Mouse (Mus musculus) embryonic facial prominence, embryonic 11.5 days (tissue): ENCODE data around the gene Tbcd. TPM values are rescaled to one million over a fixed set of nuclear protein-coding genes. Genes with fewer than 3 reads are reported as not detected.
"Not testable (repeated sequence)": the region's sequence is repeated elsewhere in the genome, so short reads cannot be mapped to it uniquely, and the experiment has no call there.

Experiments
- ATAC-seq: fragments of 200-750 bp; cut with Nextera tagmentation; replicated peaks from 2 replicates; pipeline ENCODE4 v1.8.0; 2017; ENCODE audit warnings: low read depth; ENCODE audit not compliant: insufficient number of reproducible peaks, low FRiP score, low TSS enrichment
- DNase-seq: peaks from one replicate; pipeline ENCODE4 v3.0.0-alpha.2; 2015; ENCODE audit warnings: low spot score
- H3K27ac ChIP-seq: fragments of 300-500 bp; sonication (generic); replicated peaks from 2 replicates; pipeline ENCODE4 v1.5.1; 2014; ENCODE audit warnings: mild to moderate bottlenecking, low read depth, low read length, control low read depth
- H3K27me3 ChIP-seq: fragments of 300-500 bp; sonication (generic); 2 replicates; pipeline ENCODE4 v1.6.1; 2014; ENCODE audit warnings: mild to moderate bottlenecking, low read length, moderate library complexity, mixed read lengths; ENCODE audit not compliant: control insufficient read depth, insufficient read depth
- H3K36me3 ChIP-seq: fragments of 300-500 bp; sonication (generic); replicated peaks from 2 replicates; pipeline ENCODE4 v1.6.1; 2014; ENCODE audit warnings: low read depth, mild to moderate bottlenecking, low read length, moderate library complexity, mixed read lengths; ENCODE audit not compliant: control insufficient read depth, insufficient read depth
- H3K4me1 ChIP-seq: fragments of 300-500 bp; sonication (generic); 2 replicates; pipeline ENCODE4 v1.6.1; 2014; ENCODE audit warnings: low read length, mixed read lengths; ENCODE audit not compliant: control insufficient read depth, insufficient read depth
- H3K4me2 ChIP-seq: fragments of 300-500 bp; sonication (generic); 2 replicates; pipeline ENCODE4 v1.6.1; 2014; ENCODE audit warnings: low read depth, mild to moderate bottlenecking, control low read depth, low read length, moderate library complexity
- H3K4me3 ChIP-seq: fragments of 300-500 bp; sonication (generic); 2 replicates; pipeline ENCODE4 v1.5.1; 2014; ENCODE audit warnings: low read depth, low read length, control low read depth
- H3K9ac ChIP-seq: fragments of 300-500 bp; sonication (generic); replicated peaks from 2 replicates; pipeline ENCODE4 v1.6.1; 2014; ENCODE audit warnings: mild to moderate bottlenecking, control low read depth, low read length
- H3K9me3 ChIP-seq: fragments of 300-500 bp; sonication (generic); replicated peaks from 2 replicates; pipeline ENCODE4 v1.6.1; 2016; ENCODE audit warnings: mild to moderate bottlenecking, low read length, inconsistent platforms, mixed read lengths; ENCODE audit not compliant: control insufficient read depth
- WGBS: fragments of 180-500 bp; shearing (Covaris S2); extraction: QIAGEN DNeasy Blood & Tissue Kit; methylation state at CpG from one replicate; pipeline ENCODE4 v1.1.7; 2014; 5-methylcytosine and 5-hydroxymethylcytosine counted together
- polyA plus RNA-seq: library from polyadenylated mRNA; unstranded; fragments of >200 nt; fragmentation: Nextera tagmentation; extraction: Ambion mirVana; gene quantifications from 2 replicates; pipeline ENCODE4 v1.2.1, GENCODE M21; 2014

Tbcd gene
- polyA plus RNA-seq, 1 experiment from 2014 or later, result 31.1 TPM

DNA sequence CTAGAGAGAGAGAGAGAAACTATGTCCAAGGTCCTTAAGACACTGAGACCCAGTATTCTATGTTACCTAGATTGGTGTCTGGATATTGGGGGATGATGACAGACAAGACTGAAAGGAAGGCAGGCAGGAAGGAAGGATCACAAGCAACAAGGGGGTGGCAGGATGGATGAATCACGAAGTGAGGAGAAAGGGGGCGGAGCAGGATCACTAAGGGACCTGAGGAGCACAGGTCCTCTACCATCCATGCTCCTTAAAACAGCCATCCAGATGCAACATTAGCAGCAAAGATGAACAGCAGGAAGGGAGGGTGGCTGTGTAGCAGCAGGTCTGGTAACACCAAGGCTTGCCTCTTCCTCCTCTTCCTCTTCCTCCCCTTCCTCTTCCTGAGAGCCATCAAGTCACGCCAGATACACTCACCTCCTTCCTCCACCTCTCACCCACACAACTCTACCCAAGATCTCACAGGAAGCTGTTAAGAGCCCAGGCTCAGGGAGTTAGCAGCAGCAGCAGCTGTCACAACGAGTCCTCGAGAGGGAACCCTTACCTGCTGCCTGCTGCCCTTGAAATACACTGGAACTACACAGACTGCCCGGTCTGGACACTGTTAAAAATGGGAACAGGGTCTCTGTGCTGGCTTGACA, 203.5 kb downstream of the Tbcd start:
- Histone ChIP-seq H3K9me3 (no peaks in the 10 kb centered on the region), H3K9ac (no peak overlapping the region), H3K4me1 (no peaks in the 10 kb centered on the region), H3K4me3 (no peak overlapping the region), H3K4me2 (no peak overlapping the region), H3K27ac (no peak overlapping the region), H3K27me3 (no peaks in the 10 kb centered on the region), H3K36me3 (no peaks in the 10 kb centered on the region)
- WGBS, result 84% methylated on average over 6 of the region's 6 CpGs
- no peak for ATAC-seq
- no peak for DNase-seq

DNA sequence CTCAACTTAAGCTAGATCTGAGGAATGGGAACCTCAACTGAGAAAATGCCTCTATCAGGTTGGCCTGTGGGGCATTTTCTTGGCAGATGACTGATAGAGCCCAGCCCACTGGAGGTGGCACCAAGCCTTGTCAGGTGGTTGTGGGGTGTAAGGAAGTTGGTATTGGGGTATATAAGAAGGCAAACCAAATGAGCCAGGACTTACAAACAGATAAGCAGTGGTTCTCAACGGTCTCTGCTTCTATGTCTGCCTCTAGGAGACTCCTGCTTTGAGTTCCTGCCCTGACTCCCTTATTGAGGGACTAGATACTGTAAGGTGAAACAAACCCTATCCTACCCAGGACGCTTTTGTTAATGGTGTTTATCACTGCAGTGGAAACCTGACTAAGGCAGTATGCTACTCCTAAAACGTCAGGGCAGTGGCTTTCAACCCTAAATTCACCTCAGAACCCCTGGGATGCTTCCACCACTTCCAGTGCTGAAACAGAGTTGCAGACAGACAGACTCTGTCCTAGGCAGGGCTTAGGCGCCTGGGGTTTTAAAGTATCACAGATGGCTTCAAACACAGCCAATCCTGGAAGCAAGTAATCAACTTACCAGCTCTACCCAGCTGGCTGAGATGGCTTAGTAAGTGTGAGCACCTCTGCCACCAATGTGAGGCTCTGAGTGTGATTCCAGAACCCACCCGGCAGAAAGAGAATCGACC, 204.2 kb downstream of the Tbcd start:
- Histone ChIP-seq H3K9ac (no peak overlapping the region), H3K27me3 (no peaks in the 10 kb centered on the region), H3K36me3 (no peaks in the 10 kb centered on the region), H3K27ac (no peak overlapping the region), H3K4me2 (no peak overlapping the region), H3K4me3 (no peak overlapping the region), H3K4me1 (no peaks in the 10 kb centered on the region), H3K9me3 (no peaks in the 10 kb centered on the region)
- DNase-seq, result no peak
- ATAC-seq, result no peak
- WGBS, result 83% methylated on average over 6 of the region's 6 CpGs

DNA sequence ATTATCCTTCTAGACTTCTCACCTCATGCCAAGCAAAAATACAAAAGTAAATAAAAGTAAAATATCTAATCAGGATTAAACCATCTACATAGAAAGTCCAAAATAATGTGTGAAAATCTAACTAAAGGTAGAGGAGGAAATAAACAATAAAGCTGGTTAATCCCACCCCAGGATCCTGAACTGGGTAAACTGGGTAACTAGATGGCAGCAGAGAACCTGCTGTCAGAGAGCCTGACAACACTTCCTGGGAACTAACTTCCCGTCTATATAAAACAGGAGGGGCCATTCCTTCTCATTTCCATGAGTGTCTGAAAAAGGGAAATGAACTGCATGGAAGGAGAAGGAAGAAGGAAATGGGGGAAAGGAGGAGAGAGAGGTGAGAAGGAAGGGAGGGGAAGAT, 206.4 kb downstream of the Tbcd start:
- no peak for ATAC-seq
- 50% methylated on average over 1 of the region's 1 CpGs for WGBS
- no peak for DNase-seq

DNA sequence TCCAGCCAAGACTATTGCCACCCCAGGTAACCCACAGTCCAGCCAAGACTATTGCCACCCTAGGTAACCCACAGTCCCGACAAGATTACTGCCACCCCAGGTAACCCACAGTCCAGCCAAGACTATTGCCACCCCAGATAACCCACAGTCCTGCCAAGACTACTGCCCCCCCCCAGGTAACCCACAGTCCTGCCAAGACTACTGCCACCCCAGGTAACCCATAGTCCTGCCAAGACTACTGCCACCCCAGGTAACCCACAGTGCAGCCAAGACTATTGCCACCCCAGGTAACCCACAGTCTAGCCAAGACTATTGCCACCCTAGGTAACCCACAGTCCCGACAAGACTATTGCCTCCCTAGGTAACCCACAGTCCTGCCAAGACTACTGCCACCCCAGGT, 208.9 kb downstream of the Tbcd start:
- H3K9ac ChIP-seq, DNase-seq, H3K27ac ChIP-seq, H3K4me1 ChIP-seq, H3K27me3 ChIP-seq, H3K36me3 ChIP-seq, ATAC-seq, H3K9me3 ChIP-seq, H3K4me3 ChIP-seq, H3K4me2 ChIP-seq: not testable (repeated sequence)
- WGBS, result 93% methylated on average over 2 of the region's 2 CpGs

More for the DNA sequence above, 206.4 kb downstream of the Tbcd start:
- Histone ChIP-seq H3K36me3 (no peaks in the 10 kb centered on the region), H3K4me2 (no peak overlapping the region), H3K27me3 (no peaks in the 10 kb centered on the region), H3K9ac (no peak overlapping the region), H3K4me3 (no peak overlapping the region), H3K9me3 (no peaks in the 10 kb centered on the region), H3K27ac (no peak overlapping the region), H3K4me1 (no peaks in the 10 kb centered on the region)

DNA sequence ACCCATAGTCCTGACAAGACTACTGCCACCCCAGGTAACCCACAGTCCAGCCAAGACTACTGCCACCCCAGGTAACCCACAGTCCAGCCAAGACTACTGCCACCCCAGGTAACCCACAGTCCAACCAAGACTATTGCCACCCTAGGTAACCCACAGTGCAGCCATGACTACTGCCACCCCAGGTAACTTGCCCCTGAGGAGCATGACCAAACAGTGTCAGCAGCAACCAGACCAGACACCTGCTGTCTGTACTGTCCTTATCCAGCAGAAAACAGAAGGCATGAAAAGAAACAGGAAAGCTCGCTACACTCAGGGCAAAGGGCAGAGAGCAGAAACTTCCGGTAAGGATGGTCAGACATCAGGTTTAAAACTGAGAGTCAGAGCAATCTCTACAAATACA, 209.4 kb downstream of the Tbcd start:
- DNase-seq (no peak), ATAC-seq (no peak)
- Histone ChIP-seq H3K9ac (no peak overlapping the region), H3K27ac (no peak overlapping the region), H3K4me2 (no peak overlapping the region), H3K36me3 (no peaks in the 10 kb centered on the region), H3K9me3 (no peaks in the 10 kb centered on the region), H3K4me3 (no peak overlapping the region), H3K4me1 (no peaks in the 10 kb centered on the region), H3K27me3 (no peaks in the 10 kb centered on the region)
- WGBS, result 83% methylated on average over 2 of the region's 2 CpGs

Other genes with a start within 250 kb of the Tbcd start
- gene Hexdc, start 247.5 kb upstream of the Tbcd start, polyA plus RNA-seq, result 5.4 and 6.3 TPM in 2 replicates
- 16.0 and 19.0 TPM in 2 replicates for gene Ogfod3, start 247.2 kb upstream of the Tbcd start, polyA plus RNA-seq
- 30.2 and 38.1 TPM in 2 replicates for gene Cybc1, start 222.6 kb upstream of the Tbcd start, polyA plus RNA-seq
- gene Narf, start 214.7 kb upstream of the Tbcd start, polyA plus RNA-seq, result 62.2 and 66.4 TPM in 2 replicates
- 13.4 and 18.1 TPM in 2 replicates for gene Foxk2, start 192.0 kb upstream of the Tbcd start, polyA plus RNA-seq
- gene Wdr45b, start 97.5 kb upstream of the Tbcd start, polyA plus RNA-seq, result 117 and 119 TPM in 2 replicates
- 3.6 and 4.9 TPM in 2 replicates for gene Rab40b, start 63.7 kb upstream of the Tbcd start, polyA plus RNA-seq
- gene Fn3krp, start 30.5 kb upstream of the Tbcd start, polyA plus RNA-seq, result 8.4 and 8.7 TPM in 2 replicates
- 0.33 and 0.70 TPM in 2 replicates for gene Fn3k, start 17.0 kb upstream of the Tbcd start, polyA plus RNA-seq
- 0.86 and 2.2 TPM in 2 replicates for gene Zfp750, start 67.4 kb downstream of the Tbcd start, polyA plus RNA-seq
- gene B3gntl1, start 221.2 kb downstream of the Tbcd start, polyA plus RNA-seq, result 5.1 and 6.6 TPM in 2 replicates
- 7.3 and 10.1 TPM in 2 replicates for gene Metrnl, start 249.6 kb downstream of the Tbcd start, polyA plus RNA-seq